Mouse (Mus musculus) cortical plate, adult 2 months (tissue): ENCODE measurements at regions not wholly inside any gene's neighbourhood (a gene's known extent, or its start where the extent isn't known, plus 50 kb on each side); places are given as distances from the start of the nearest gene placed in this dataset.

Experiments
- H3K27ac ChIP-seq: fragments of 200-500 bp; 2 replicates; pipeline ENCODE4 v1.5.1; 2012; ENCODE audit warnings: low read length, control low read depth, inconsistent platforms; ENCODE audit not compliant: insufficient read depth
- H3K4me1 ChIP-seq: fragments of 200-500 bp; 2 replicates; pipeline ENCODE4 v1.6.1; 2011; ENCODE audit warnings: low read length; ENCODE audit not compliant: control insufficient read depth, insufficient read depth
- H3K4me3 ChIP-seq: fragments of 200-500 bp; 2 replicates; pipeline ENCODE4 v1.5.1; 2011; ENCODE audit warnings: mild to moderate bottlenecking, low read length, control low read depth; ENCODE audit not compliant: insufficient read depth
- CTCF ChIP-seq: fragments of 200-500 bp; IDR thresholded peaks from 2 replicates; pipeline ENCODE4 v1.5.1; 2011; ENCODE audit warnings: mild to moderate bottlenecking, control low read depth, low read length; ENCODE audit not compliant: insufficient read depth; ENCODE audit errors: extremely low read depth
- POLR2A ChIP-seq: fragments of 200-500 bp; IDR thresholded peaks from 2 replicates; pipeline ENCODE4 v1.6.1; 2011; ENCODE audit warnings: mild to moderate bottlenecking, low read length, control low read depth; ENCODE audit not compliant: insufficient read depth; ENCODE audit errors: extremely low read depth

DNA sequence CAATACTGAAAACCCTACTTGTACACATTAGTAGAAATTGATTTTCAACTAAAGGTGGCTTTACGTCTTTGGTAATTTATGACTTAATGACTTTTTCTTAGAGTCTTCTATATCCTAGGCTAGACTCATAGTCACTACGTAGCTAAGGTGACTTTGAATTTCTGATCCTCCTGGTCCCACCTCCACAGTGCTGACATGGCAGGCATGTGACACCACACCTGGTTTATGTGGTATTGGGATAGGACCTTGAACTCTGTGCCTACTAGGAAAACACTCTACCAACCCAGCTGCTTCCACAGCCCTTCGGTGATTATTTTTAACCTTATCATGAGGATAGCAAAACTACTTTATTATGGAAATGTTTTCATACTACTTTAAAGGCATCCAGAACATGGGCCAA is 51.5 kb upstream of the D7Ertd443e start:
- Histone ChIP-seq H3K27ac (no peak overlapping the region), H3K4me3 (no peak overlapping the region), H3K4me1 (no peaks in the 10 kb centered on the region)
- no peak for TF ChIP-seq POLR2A
- TF ChIP-seq CTCF: no peak

DNA sequence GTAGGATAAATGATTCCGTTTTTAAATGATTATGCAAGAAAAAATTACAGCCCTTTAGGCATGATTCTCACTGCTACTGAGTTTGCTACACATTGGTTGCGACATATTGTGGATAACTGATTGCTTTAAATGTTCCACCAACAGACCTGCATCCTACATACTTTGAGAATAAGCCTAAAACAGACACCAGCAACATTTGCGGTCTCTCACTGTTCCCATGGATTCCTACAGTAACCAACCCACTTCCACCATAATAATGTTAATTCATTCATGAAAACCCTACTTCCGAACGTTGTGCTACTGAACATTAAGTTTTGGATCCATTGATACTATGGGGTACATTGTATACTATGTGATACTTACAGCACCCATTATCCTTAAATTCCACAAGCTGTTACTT is 53.8 kb upstream of the D7Ertd443e start:
- H3K4me3 ChIP-seq: no peak overlapping the region
- TF ChIP-seq POLR2A: no peak
- TF ChIP-seq CTCF: no peak
- H3K4me1 ChIP-seq: no peaks in the 10 kb centered on the region
- no peak overlapping the region for H3K27ac ChIP-seq

GRCm38 (mm10) chr7:134445008-134445806 is 59.7 kb upstream of the D7Ertd443e start:
- Histone ChIP-seq H3K4me1 (no peaks in the 10 kb centered on the region), H3K27ac (no peak overlapping the region), H3K4me3 (no peak overlapping the region)
- no peak for TF ChIP-seq POLR2A
- no peak for TF ChIP-seq CTCF

DNA sequence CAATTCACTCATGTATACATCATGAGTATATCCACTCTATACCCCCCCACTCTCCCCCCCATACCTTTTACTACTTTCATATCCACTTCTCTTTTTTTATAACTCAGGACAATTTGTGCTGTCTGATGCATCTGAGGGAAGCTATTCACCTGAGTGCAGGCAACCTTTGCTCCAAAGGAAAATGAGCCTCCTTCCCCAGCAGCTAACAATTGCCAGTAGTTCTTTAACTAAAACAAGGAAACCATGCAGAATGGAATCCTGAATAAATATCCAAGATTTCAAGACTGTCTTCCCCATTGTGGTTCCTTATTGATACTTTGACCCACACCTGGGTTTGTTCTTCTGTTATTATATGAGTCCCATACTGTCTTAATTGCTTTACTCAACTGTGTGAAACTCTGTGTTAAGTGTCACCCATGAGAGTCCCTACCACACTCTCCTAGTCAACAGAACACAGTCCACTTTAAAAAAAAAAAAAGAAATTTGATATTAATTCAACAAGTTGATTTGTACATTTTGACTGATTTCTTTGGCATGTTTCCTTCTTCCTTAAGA is 62.3 kb upstream of the D7Ertd443e start:
- H3K4me3 ChIP-seq: no peak overlapping the region
- H3K4me1 ChIP-seq: no peaks in the 10 kb centered on the region
- H3K27ac ChIP-seq: no peak overlapping the region
- TF ChIP-seq POLR2A (no peak), CTCF (no peak)

DNA sequence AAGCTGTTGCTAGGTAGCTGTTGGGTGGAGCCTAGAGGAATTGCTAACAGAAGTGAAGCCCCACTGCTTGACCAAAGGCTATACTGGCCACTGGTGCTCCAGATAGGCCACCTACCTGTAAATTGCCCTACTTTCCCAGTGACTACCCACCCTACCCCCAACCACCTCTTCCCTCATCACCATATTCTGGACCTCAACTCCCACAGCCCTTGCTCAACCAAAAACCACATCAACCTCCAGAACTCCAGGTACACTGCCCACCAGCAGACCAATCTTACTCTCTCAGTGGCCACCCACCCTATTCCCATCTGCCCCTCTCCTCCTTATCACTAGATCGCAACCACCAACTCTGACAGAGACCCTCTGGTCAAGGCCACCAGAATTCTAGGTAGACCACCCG is 63.4 kb upstream of the D7Ertd443e start:
- H3K4me3 ChIP-seq: no peak overlapping the region
- H3K4me1 ChIP-seq: no peaks in the 10 kb centered on the region
- no peak overlapping the region for H3K27ac ChIP-seq
- no peak for TF ChIP-seq CTCF
- no peak for TF ChIP-seq POLR2A

GRCm38 (mm10) chr7:134462677-134463076 is 77.2 kb upstream of the D7Ertd443e start:
- Histone ChIP-seq H3K27ac (no peak overlapping the region), H3K4me1 (no peaks in the 10 kb centered on the region), H3K4me3 (no peak overlapping the region)
- TF ChIP-seq CTCF (no peak), POLR2A (no peak)

DNA sequence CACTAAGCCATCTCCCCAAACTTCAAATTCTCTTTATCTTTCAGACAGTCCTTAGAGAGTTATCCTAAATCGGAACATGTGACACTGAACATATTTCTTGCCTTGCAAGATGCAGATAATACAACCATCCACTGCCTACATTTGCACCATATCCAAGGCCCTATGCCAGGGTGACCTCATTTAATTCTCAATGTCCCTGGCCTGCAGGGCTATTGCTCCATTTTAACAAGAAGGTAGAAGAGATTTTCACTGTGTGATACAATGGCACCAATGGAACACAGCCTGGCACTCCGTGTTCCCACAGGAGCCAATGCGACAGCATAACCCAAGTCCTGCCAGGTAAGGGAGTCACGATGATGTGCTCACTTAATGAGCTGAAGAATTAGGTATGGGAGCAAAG is 77.9 kb upstream of the D7Ertd443e start:
- Histone ChIP-seq H3K4me1 (no peaks in the 10 kb centered on the region), H3K4me3 (no peak overlapping the region), H3K27ac (no peak overlapping the region)
- TF ChIP-seq CTCF (no peak), POLR2A (no peak)

GRCm38 (mm10) chr7:134467216-134467615 is 81.8 kb upstream of the D7Ertd443e start:
- no peak overlapping the region for H3K27ac ChIP-seq
- H3K4me3 ChIP-seq: no peak overlapping the region
- no peak for TF ChIP-seq CTCF
- TF ChIP-seq POLR2A: no peak
- no peaks in the 10 kb centered on the region for H3K4me1 ChIP-seq

GRCm38 (mm10) chr7:134471286-134471685 is 85.8 kb upstream of the D7Ertd443e start:
- no peak for TF ChIP-seq POLR2A
- TF ChIP-seq CTCF: peak; percentile 34; the same call in 1 of the 2 replicates
- H3K4me3 ChIP-seq: no peak overlapping the region
- H3K4me1 ChIP-seq: no peaks in the 10 kb centered on the region
- H3K27ac ChIP-seq: no peak overlapping the region

- H3K4me3 ChIP-seq: no peak overlapping the region
- H3K27ac ChIP-seq: peak overlapping the region; percentile 86
- no peaks in the 10 kb centered on the region for H3K4me1 ChIP-seq
These were observed 105.9 kb upstream of the D7Ertd443e start for GRCm38 (mm10) chr7:134491326-134491725.

More at GRCm38 (mm10) chr7:134491326-134491725, 105.9 kb upstream of the D7Ertd443e start:
- TF ChIP-seq POLR2A (no peak), CTCF (no peak)
